Mouse (Mus musculus): ENCODE measurements around the gene Itga4.

- no peak for TF ChIP-seq GATA1 (IDR thresholded peaks at IDR 0.05; ENCODE audit: low read length)
- TF ChIP-seq TAL1 (IDR thresholded peaks at IDR 0.05; ENCODE audit: low read length) = no peak
Measured at GRCm38 (mm10) chr2:79352100-79352802, 97.0 kb downstream of the Itga4 start.
